Mouse (Mus musculus) testis, adult 2 months (tissue): ENCODE results near the gene Psme1. TPM values are rescaled to one million over a fixed set of nuclear protein-coding genes. Genes with fewer than 3 reads are reported as not detected.

Experiments used
- H3K27ac ChIP-seq: fragments of 200-500 bp; 2 replicates; pipeline ENCODE4 v1.5.1; 2012; ENCODE audit warnings: low read depth, low read length; ENCODE audit not compliant: control insufficient read depth, insufficient read depth
- H3K27me3 ChIP-seq: fragments of 200-500 bp; 2 replicates; pipeline ENCODE4 v1.6.1; 2012; ENCODE audit warnings: mild to moderate bottlenecking, low read length, moderate library complexity; ENCODE audit not compliant: control insufficient read depth, insufficient read depth
- H3K36me3 ChIP-seq: fragments of 200-500 bp; 2 replicates; pipeline ENCODE4 v1.6.1; 2012; ENCODE audit warnings: mild to moderate bottlenecking, low read length; ENCODE audit not compliant: control insufficient read depth, insufficient read depth
- H3K4me1 ChIP-seq: fragments of 200-500 bp; 2 replicates; pipeline ENCODE4 v1.6.1; 2012; ENCODE audit warnings: low read length; ENCODE audit not compliant: control insufficient read depth, insufficient read depth
- H3K4me3 ChIP-seq: fragments of 200-500 bp; 2 replicates; pipeline ENCODE4 v1.5.1; 2012; ENCODE audit warnings: low read depth, mild to moderate bottlenecking, low read length, moderate library complexity, mixed read lengths; ENCODE audit not compliant: control insufficient read depth
- CTCF ChIP-seq: fragments of 200-500 bp; IDR thresholded peaks from 2 replicates; pipeline ENCODE4 v1.5.1; 2012; ENCODE audit warnings: low read depth, mild to moderate bottlenecking, inconsistent platforms, low read length, moderate library complexity; ENCODE audit not compliant: control insufficient read depth, insufficient read depth, insufficient replicate concordance
- POLR2A ChIP-seq: fragments of 200-500 bp; IDR thresholded peaks from 2 replicates; pipeline ENCODE4 v1.6.1; 2012; ENCODE audit warnings: low read depth, mild to moderate bottlenecking, inconsistent platforms, low read length, moderate library complexity; ENCODE audit not compliant: control insufficient read depth
- polyA plus RNA-seq: library from polyadenylated mRNA; depleted of rRNA; stranded (reverse); fragments of >200 nt; gene quantifications from 2 replicates; pipeline ENCODE4 v1.2.3, GENCODE M21; 2012

The Psme1 gene
- polyA plus RNA-seq, 1 experiment = 7.6 TPM

DNA sequence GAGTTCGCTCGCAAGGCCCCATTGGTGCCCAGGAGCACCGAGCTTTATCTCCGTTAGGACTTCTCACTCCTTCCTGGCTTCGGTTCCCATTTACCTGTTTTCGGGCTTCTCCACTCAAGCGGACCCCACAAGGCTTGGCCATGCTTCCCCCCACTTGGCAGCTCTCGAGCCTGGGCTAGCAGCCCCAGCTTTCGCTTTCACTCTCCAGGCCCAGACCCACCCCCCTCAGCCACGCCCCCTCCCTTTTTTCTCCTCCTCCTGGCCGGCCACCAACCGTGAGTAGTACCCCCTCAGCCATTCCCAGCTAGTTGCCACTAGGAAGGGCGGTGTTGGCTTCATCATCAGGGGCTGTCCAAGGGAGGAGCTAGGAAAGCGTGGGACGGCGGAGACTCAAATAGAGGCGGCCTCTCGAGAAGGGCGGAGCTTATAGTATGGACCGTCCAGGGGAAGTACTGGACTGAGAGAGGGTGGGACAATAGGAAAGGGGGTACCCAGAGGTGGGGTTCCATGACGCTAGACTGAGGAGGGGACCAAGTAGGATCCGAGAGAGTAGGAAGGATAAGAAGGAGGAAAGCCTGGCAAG lies 12.9 kb downstream of the Psme1 start, which contains the start of gene Psme2:
Gene Psme2, minus strand, starts transcription at position 366 of the 583 bp plus-strand sequence.
- Histone ChIP-seq H3K27ac (peak within 1 kb of the TSS; percentile 87), H3K36me3 (no peaks in the 10 kb centered on the region)
- TF ChIP-seq CTCF (no peak), POLR2A (peak; percentile 25; the same call in 1 of the 2 replicates)

DNA sequence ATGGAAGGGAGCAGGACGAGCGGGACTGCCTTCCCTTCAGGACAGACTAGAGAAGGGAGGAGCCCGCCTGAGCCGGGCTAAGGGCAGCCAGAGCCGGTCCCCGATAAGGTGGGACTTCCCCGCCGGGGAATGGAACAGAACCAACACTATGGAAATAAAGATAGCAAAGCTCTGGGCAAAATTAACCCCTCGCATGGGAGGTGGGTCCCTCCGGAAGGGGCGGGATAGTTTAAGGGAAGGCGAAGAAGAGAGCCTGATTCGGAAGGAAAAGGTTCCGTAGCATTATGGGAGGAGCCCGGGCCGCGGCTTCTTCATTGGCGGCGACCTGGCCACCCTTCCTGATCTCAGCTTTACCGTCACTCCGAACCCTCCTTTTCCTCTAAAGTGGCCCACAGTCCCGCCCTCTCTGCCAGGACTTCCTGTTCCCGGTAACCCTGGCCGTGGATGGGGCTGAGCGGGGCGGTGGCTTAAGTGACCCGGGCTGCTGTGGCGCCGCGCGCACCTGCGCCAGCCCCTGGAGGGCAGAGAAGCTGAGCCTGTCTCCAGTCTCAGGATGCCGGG lies 13.5 kb downstream of the Psme1 start, which contains the start of gene Rnf31:
Gene Rnf31, plus strand, starts transcription at position 378 of the 561 bp plus-strand sequence.
- Histone ChIP-seq H3K4me1 (peaks cover 16% of the 10 kb centered on the region), H3K4me3 (peak within 1 kb of the TSS; percentile 88), H3K27me3 (no peaks in the 10 kb centered on the region), H3K36me3 (no peaks in the 10 kb centered on the region), H3K27ac (peak within 1 kb of the TSS; percentile 87)
- TF ChIP-seq CTCF = no peak
- TF ChIP-seq POLR2A = peak; percentile 38; the same call in 1 of the 2 replicates

More for the DNA sequence above, 12.9 kb downstream of the Psme1 start, which contains the start of gene Psme2:
- peaks cover 13% of the 10 kb centered on the region for H3K4me1 ChIP-seq
- no peaks in the 10 kb centered on the region for H3K27me3 ChIP-seq
- H3K4me3 ChIP-seq = peak within 1 kb of the TSS; percentile 88

DNA sequence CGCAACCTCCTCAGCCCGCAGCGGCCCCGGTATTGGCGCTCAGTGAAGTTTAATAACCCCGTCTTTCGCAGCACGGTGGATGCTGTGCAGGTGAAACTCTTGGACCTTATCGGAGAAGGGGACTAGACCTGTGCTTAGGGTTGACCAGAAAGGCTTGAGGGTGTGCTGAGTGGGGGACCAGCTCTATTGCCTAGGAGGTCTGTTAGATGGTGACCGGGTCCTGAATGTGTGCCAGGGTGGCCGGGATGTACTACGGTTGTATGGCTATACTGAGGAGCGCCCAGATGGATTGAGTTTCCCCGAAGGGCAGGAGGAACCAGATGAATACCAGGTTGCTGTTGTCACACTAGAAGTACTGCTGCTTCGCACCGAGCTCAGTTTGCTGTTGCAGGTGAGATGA lies 14.3 kb downstream of the Psme1 start:
- no peak for TF ChIP-seq CTCF
- no peak for TF ChIP-seq POLR2A
- Histone ChIP-seq H3K36me3 (no peaks in the 10 kb centered on the region), H3K27ac (no peak overlapping the region), H3K4me1 (peaks cover 19% of the 10 kb centered on the region), H3K27me3 (no peaks in the 10 kb centered on the region), H3K4me3 (peak overlapping the region; percentile 88)

DNA sequence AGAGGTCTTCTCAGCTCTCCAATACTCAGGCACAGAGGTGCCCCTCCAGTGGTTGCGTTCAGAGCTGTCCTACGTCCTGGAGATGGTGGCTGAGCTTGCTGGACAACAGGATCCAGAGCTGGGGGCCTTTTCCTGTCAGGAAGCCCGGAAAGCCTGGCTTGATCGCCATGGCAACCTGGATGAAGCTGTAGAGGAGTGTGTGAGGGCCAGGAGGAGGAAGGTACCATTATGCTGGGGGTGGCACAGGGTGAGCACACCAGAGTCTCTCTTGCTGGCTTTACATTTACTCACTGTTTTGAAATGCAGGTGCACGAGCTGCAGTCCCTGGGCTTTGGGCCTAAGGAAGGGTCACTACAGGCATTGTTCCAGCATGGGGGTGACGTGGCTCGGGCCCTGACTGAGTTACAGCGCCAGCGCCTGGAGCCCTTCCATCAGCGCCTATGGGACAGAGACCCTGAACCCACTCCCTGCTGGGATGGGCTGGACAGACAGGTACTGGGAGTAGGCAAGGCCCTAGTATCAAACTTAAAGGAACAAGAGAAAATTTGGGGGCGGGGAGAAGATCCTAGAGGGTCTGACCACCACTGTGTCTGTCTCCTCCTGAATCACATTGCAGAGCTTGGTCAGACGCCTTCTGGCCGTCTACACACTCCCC lies 18.2 kb downstream of the Psme1 start:
- TF ChIP-seq POLR2A = no peak
- TF ChIP-seq CTCF = no peak
- Histone ChIP-seq H3K4me3 (peak overlapping the region; percentile 56), H3K4me1 (peaks cover 15% of the 10 kb centered on the region), H3K27ac (no peak overlapping the region), H3K36me3 (no peaks in the 10 kb centered on the region), H3K27me3 (no peaks in the 10 kb centered on the region)

DNA sequence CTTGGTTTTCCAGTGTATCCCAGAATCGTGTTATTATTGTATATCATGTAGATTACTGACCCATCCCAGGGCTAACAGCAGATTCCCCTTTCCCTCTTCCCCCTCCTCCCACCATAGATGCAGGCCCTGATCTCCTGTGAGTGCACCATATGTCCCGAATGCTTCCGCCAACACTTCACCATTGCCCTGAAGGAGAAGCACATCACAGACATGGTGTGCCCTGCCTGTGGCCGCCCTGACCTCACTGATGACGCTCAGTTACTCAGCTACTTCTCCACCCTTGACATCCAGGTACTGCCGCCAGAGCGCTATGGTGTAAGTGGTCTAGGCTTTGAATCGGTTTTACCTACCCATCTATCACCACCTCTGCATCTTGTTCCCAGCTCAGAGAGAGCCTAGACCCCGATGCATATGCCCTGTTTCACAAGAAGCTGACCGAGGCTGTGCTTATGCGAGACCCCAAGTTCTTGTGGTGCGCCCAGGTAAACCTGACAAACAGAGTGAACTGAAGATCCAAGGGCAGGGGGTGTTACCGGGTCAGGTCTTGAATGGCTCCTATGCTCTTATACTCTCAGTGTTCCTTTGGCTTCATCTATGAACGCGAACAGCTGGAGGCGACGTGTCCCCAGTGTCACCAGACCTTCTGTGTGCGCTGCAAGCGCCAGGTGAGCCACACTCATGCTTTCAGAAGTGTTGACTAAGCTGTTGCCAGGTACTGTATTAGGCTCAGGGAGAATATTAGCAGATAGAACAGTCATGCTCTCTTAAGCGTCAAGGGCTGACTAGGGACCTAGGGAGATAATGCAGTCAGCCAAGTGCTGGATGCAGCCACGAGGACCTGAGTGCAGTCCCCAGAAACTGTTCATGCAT lies 20.8 kb downstream of the Psme1 start:
- TF ChIP-seq CTCF (no peak), POLR2A (no peak)
- no peak overlapping the region for H3K4me3 ChIP-seq
- no peak overlapping the region for H3K27ac ChIP-seq
- no peaks in the 10 kb centered on the region for H3K27me3 ChIP-seq
- H3K36me3 ChIP-seq = no peaks in the 10 kb centered on the region
- peaks cover 6% of the 10 kb centered on the region for H3K4me1 ChIP-seq

DNA sequence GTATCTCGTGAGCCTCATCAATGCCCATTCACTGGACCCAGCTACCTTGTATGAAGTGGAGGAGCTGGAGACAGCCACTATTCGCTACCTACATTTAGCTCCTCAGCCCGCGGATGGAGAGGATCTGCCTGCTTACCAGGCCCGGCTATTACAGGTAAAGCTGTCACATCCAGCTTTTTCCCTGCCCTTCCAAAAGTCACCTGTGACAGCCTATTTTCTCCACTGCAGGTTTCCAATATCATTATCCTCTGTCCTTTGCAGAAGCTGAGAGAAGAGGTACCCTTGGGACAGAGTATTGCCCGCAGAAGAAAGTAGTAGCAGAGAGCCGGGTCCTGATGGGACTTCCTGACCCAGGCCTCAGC lies 25.3 kb downstream of the Psme1 start, which contains the start of gene Irf9:
Gene Irf9, plus strand, starts transcription at position 301 of the 362 bp plus-strand sequence.
- Histone ChIP-seq H3K27ac (peak within 1 kb of the TSS; percentile 86), H3K27me3 (no peaks in the 10 kb centered on the region), H3K4me1 (no peaks in the 10 kb centered on the region; the same call in 1 of the 2 replicates), H3K36me3 (no peaks in the 10 kb centered on the region), H3K4me3 (peak within 1 kb of the TSS; percentile 75)
- TF ChIP-seq CTCF (no peak), POLR2A (no peak)
